Comparison of ENCODE assay signal across 8 mouse cellular contexts in the genomic region with DNA sequence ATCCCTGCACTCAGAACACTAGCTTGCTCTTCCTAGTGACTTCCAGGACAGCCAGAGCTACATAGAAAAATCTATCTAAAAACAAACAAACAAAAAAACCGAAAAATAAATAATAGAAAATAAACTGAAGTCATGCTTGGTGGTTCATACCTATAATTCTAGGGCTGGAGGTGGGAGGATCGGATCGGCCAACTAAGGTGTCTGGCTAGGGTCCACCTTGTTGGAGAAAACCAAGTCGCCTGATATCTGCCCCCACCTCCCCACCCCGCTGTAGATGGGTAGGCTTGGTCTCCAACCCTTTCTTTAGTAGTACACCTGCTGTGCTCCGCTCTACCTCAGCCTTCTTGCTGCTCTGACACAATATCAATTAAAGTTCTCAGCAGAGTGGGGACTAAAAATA. TPM values are rescaled to one million over a fixed set of nuclear protein-coding genes. Genes with fewer than 3 reads are reported as not detected.
DNase-seq lines count a peak whose midpoint lies in the region; ATAC-seq and TF ChIP-seq lines count a peak whose summit lies in the region.

No protein-coding gene starts in this region.

- peak overlapping the region; percentile 92 for H3K9ac ChIP-seq in lung, embryonic 14.5 days
- peak overlapping the region; percentile 91 for H3K9ac ChIP-seq in limb, embryonic 11.5 days (ENCODE audit: low read length)
- peak overlapping the region; percentile 96 for H3K9ac ChIP-seq in neural tube, embryonic 15.5 days (replicated peaks)

- 0 out of 2 replicates have a peak, but pooled peaks cover 2% of the 10 kb centered on the region for H3K4me1 ChIP-seq in lung, embryonic 14.5 days (ENCODE audit: insufficient read depth)
- H3K4me1 ChIP-seq in forebrain, embryonic 10.5 days, result peaks cover 33% of the 10 kb centered on the region
- H3K4me1 ChIP-seq in limb, embryonic 11.5 days (ENCODE audit: control insufficient read depth, insufficient read depth, low read length), result peaks cover 4% of the 10 kb centered on the region
- peaks cover 21% of the 10 kb centered on the region for H3K4me1 ChIP-seq in neural tube, embryonic 15.5 days

- peak overlapping the region; percentile 66 for H3K4me2 ChIP-seq in lung, embryonic 14.5 days
- H3K4me2 ChIP-seq in limb, embryonic 11.5 days (ENCODE audit: low read depth, severe bottlenecking), result peak overlapping the region; percentile 41
- peak overlapping the region; percentile 71 for H3K4me2 ChIP-seq in neural tube, embryonic 15.5 days

- TF ChIP-seq CTCF in lung, embryonic 14.5 days (IDR thresholded peaks at IDR 0.05; ENCODE audit: low read depth), result no peak

- peak overlapping the region; percentile 88 for H3K4me3 ChIP-seq in lung, embryonic 14.5 days (ENCODE audit: low read depth, low read length)
- H3K4me3 ChIP-seq in forebrain, embryonic 10.5 days, result peak overlapping the region; percentile 96
- H3K4me3 ChIP-seq in limb, embryonic 11.5 days (ENCODE audit: low read depth, low read length), result peak overlapping the region; percentile 72
- H3K4me3 ChIP-seq in neural tube, embryonic 15.5 days (replicated peaks), result peak overlapping the region; percentile 95

- H3K27ac ChIP-seq in lung, embryonic 14.5 days (ENCODE audit: low read depth), result 0 out of 2 replicates have a peak overlapping the region, but pooled peaks have one; percentile 94
- peak overlapping the region; percentile 99 for H3K27ac ChIP-seq in forebrain, embryonic 10.5 days
- H3K27ac ChIP-seq in limb, embryonic 11.5 days (replicated peaks; ENCODE audit: low read depth, low read length), result no peak overlapping the region
- H3K27ac ChIP-seq in neural tube, embryonic 15.5 days (replicated peaks), result peak overlapping the region; percentile 99; the same call in 1 of the 2 replicates

- no peaks in the 10 kb centered on the region for H3K9me3 ChIP-seq in lung, embryonic 14.5 days (ENCODE audit: low read depth, low read length)
- no peaks in the 10 kb centered on the region for H3K9me3 ChIP-seq in forebrain, embryonic 10.5 days
- H3K9me3 ChIP-seq in limb, embryonic 11.5 days (ENCODE audit: control insufficient read depth, low read length), result no peaks in the 10 kb centered on the region
- H3K9me3 ChIP-seq in neural tube, embryonic 15.5 days (replicated peaks), result no peaks in the 10 kb centered on the region

- 43% methylated on average over 6 of the region's 6 CpGs for WGBS in lung, embryonic 14.5 days
- WGBS in forebrain, embryonic 10.5 days, result 54% methylated on average over 6 of the region's 6 CpGs
- WGBS in limb, embryonic 11.5 days, result 51% methylated on average over 6 of the region's 6 CpGs
- WGBS in neural tube, embryonic 15.5 days, result 46% methylated on average over 6 of the region's 6 CpGs

- DNase-seq in lung, embryonic 14.5 days, result no peak
- DNase-seq in lung, postnatal 4 days, result no peak
- DNase-seq in forebrain, embryonic 10.5 days (ENCODE audit: extremely low spot score, low spot score), result no peak
- DNase-seq in limb, embryonic 11.5 days (ENCODE audit: low spot score), result no peak
- DNase-seq in cerebellum, postnatal 25 days, result no peak
- no peak for DNase-seq in adrenal gland, adult 8-10 months

- peaks cover 29% of the 10 kb centered on the region for H3K36me3 ChIP-seq in lung, embryonic 14.5 days (ENCODE audit: insufficient read depth)
- H3K36me3 ChIP-seq in forebrain, embryonic 10.5 days (replicated peaks), result peaks cover 42% of the 10 kb centered on the region
- peaks cover 3% of the 10 kb centered on the region; the same call in 1 of the 2 replicates for H3K36me3 ChIP-seq in limb, embryonic 11.5 days (ENCODE audit: control insufficient read depth, insufficient read depth, low read length)
- peaks cover 25% of the 10 kb centered on the region for H3K36me3 ChIP-seq in neural tube, embryonic 15.5 days

- no peak for ATAC-seq in lung, embryonic 14.5 days (ENCODE audit: insufficient read depth)
- ATAC-seq in limb, embryonic 11.5 days (ENCODE audit: insufficient number of reproducible peaks, low FRiP score, low TSS enrichment, low read depth), result no peak
- no peak for ATAC-seq in neural tube, embryonic 15.5 days (ENCODE audit: low FRiP score)
- no peak for ATAC-seq in monocyte, adult 5-6 weeks (replicated peaks; ENCODE audit: insufficient number of reproducible peaks, low FRiP score, low TSS enrichment, poor library complexity, severe bottlenecking)

- no peaks in the 10 kb centered on the region for H3K27me3 ChIP-seq in lung, embryonic 14.5 days (ENCODE audit: insufficient read depth, low read length)
- H3K27me3 ChIP-seq in forebrain, embryonic 10.5 days (ENCODE audit: poor library complexity, severe bottlenecking), result no peaks in the 10 kb centered on the region
- no peaks in the 10 kb centered on the region for H3K27me3 ChIP-seq in limb, embryonic 11.5 days (ENCODE audit: control insufficient read depth, insufficient read depth, low read length)
- H3K27me3 ChIP-seq in neural tube, embryonic 15.5 days (replicated peaks), result no peaks in the 10 kb centered on the region

RNA-seq across cellular contexts. Expression of a gene that starts 1.3 kb away (rescaled TPM):
- polyA plus RNA-seq in lung, embryonic 14.5 days (2014; fragmentation: Nextera tagmentation; extraction: Ambion mirVana), result 40.8 and 41.0 TPM in 2 replicates
- polyA plus RNA-seq in forebrain, embryonic 10.5 days (2016; fragmentation: Nextera tagmentation; extraction: Ambion mirVana), result 50.3 and 51.4 TPM in 2 replicates
- polyA plus RNA-seq in limb, embryonic 11.5 days (2014; fragmentation: Nextera tagmentation; extraction: Ambion mirVana), result 44.7 and 49.6 TPM in 2 replicates
- polyA plus RNA-seq in neural tube, embryonic 15.5 days (2015; fragmentation: Nextera tagmentation; extraction: Ambion mirVana), result 19.0 and 19.7 TPM in 2 replicates
- 18.8 to 33.3 TPM (median 29.5 TPM) in 3 replicates for total RNA-seq in monocyte, adult 5-6 weeks (2017)
- total RNA-seq in adrenal gland, adult 8-10 months (2022), result 10 to 100 TPM; 22.5 to 34.6 (median 23.4) TPM

RNA-seq across cellular contexts. Expression of a gene that starts 18.1 kb away (rescaled TPM):
- polyA plus RNA-seq in lung, embryonic 14.5 days (2014; fragmentation: Nextera tagmentation; extraction: Ambion mirVana), result 32.2 and 34.5 TPM in 2 replicates
- 36.9 and 38.7 TPM in 2 replicates for polyA plus RNA-seq in forebrain, embryonic 10.5 days (2016; fragmentation: Nextera tagmentation; extraction: Ambion mirVana)
- 41.4 and 44.0 TPM in 2 replicates for polyA plus RNA-seq in limb, embryonic 11.5 days (2014; fragmentation: Nextera tagmentation; extraction: Ambion mirVana)
- 29.6 and 33.3 TPM in 2 replicates for polyA plus RNA-seq in neural tube, embryonic 15.5 days (2015; fragmentation: Nextera tagmentation; extraction: Ambion mirVana)
- total RNA-seq in monocyte, adult 5-6 weeks (2017), result 57.6 to 66.5 TPM (median 64.7 TPM) in 3 replicates
- total RNA-seq in adrenal gland, adult 8-10 months (2022), result 10 to 100 TPM; 15.0 to 21.3 (median 16.7) TPM

RNA-seq across cellular contexts. Expression of a gene that starts 18.1 kb away (rescaled TPM):
- 0.20 and 0.27 TPM in 2 replicates for polyA plus RNA-seq in lung, embryonic 14.5 days (2014; fragmentation: Nextera tagmentation; extraction: Ambion mirVana)
- polyA plus RNA-seq in forebrain, embryonic 10.5 days (2016; fragmentation: Nextera tagmentation; extraction: Ambion mirVana), result 0.31 and 0.33 TPM in 2 replicates
- 0.20 and 0.21 TPM in 2 replicates for polyA plus RNA-seq in limb, embryonic 11.5 days (2014; fragmentation: Nextera tagmentation; extraction: Ambion mirVana)
- 0.24 and 0.27 TPM in 2 replicates for polyA plus RNA-seq in neural tube, embryonic 15.5 days (2015; fragmentation: Nextera tagmentation; extraction: Ambion mirVana)
- total RNA-seq in monocyte, adult 5-6 weeks (2017), result 0.29 to 0.64 TPM in 2 of 3 replicates, not detected in the other
- total RNA-seq in adrenal gland, adult 8-10 months (2022), result 1 to 10 TPM in 3 of 4 experiments, under 1 TPM in 1; 0.87 to 2.0 (median 1.3) TPM
